Mouse (Mus musculus): ENCODE measurements around the gene Gab1. TPM values are rescaled to one million over a fixed set of nuclear protein-coding genes. Genes with fewer than 3 reads are reported as not detected.

Gene Gab1
- polyA plus RNA-seq, 1 experiment: 0.24 TPM

DNA sequence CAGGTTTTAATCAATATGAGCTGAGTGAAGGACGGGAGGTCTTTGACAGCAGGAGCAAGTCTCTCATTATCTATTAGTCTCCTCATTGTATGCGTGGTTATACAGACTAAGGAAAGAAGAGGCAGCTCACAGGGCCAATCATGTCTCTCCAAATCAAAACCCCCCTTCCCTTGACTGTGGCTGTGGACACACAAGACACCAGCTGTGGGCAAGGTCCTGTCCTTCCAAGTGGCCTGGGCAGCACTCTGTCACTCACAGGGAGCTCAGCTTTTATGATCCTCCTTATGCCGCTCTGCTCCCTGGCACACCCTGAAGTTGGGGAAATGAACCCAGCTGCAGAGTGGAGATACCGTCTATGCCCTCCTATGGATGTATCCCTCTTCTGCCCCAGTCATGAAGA, 55.2 kb downstream of the Gab1 start:
- Histone ChIP-seq H3K27me3 (ENCODE audit: control insufficient read depth) (no peaks in the 10 kb centered on the region), H3K4me3 (replicated peaks) (no peak overlapping the region), H3K4me1 (ENCODE audit: control insufficient read depth) (peaks cover 3% of the 10 kb centered on the region; the same call in 1 of the 2 replicates), H3K9me3 (ENCODE audit: control insufficient read depth, low read length) (no peaks in the 10 kb centered on the region), H3K36me3 (ENCODE audit: control insufficient read depth) (peaks cover 73% of the 10 kb centered on the region)
- TF ChIP-seq GATA1 (IDR thresholded peaks at IDR 0.05; ENCODE audit: low read length): no peak
- no peak for TF ChIP-seq TAL1 (IDR thresholded peaks at IDR 0.05; ENCODE audit: low read length)

DNA sequence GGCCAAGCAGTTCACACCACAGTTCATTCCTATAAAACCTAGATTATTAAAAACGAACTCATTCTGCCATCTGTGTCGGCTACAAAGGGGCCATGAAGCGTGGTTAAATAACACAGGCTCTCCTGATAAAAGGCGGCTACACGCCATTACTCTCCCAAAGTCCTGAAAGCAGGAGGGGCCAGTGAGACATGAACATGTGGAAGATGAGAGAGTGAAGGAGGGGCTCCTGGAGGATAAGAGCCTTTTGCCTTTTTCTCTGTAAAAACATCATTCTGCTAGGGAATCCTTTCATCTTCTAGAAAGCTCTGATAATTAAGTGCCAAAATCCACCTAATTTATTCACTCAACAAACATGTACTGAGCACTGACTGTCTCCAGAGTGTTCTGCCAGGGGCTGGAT, 55.9 kb downstream of the Gab1 start:
- TF ChIP-seq TAL1 (IDR thresholded peaks at IDR 0.05; ENCODE audit: low read length): no peak
- peaks cover 3% of the 10 kb centered on the region; the same call in 1 of the 2 replicates for H3K4me1 ChIP-seq (ENCODE audit: control insufficient read depth)
- no peaks in the 10 kb centered on the region for H3K9me3 ChIP-seq (ENCODE audit: control insufficient read depth, low read length)
- no peaks in the 10 kb centered on the region for H3K27me3 ChIP-seq (ENCODE audit: control insufficient read depth)
- no peak overlapping the region for H3K4me3 ChIP-seq (replicated peaks)
- H3K36me3 ChIP-seq (ENCODE audit: control insufficient read depth): peaks cover 76% of the 10 kb centered on the region

DNA sequence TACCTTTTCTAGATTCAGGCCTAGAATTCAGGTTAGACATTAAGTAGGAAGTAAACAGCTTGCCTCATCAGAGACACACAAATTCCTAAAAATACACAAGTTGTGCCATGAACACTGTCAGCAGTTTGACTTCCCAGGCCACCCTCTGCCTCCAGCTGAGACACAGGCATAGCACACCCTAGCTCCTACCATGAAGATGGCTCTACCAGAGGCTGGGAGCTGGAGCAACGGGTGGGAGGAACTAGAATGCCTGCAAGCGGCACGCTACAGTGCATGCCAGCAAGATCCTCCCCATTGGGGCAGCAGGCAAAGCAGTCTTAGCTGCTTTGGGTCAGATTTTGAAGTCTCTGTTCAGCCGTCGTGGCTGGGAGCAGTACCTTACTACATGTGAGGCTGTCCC, 57.1 kb downstream of the Gab1 start:
- TF ChIP-seq GATA1 (IDR thresholded peaks at IDR 0.05; ENCODE audit: low read length): no peak
- TF ChIP-seq TAL1 (IDR thresholded peaks at IDR 0.05; ENCODE audit: low read length): no peak
- H3K9me3 ChIP-seq (ENCODE audit: control insufficient read depth, low read length): no peaks in the 10 kb centered on the region
- H3K27me3 ChIP-seq (ENCODE audit: control insufficient read depth): no peaks in the 10 kb centered on the region
- H3K4me3 ChIP-seq (replicated peaks): no peak overlapping the region
- peaks cover 84% of the 10 kb centered on the region for H3K36me3 ChIP-seq (ENCODE audit: control insufficient read depth)
- H3K4me1 ChIP-seq (ENCODE audit: control insufficient read depth): peaks cover 3% of the 10 kb centered on the region; the same call in 1 of the 2 replicates

DNA sequence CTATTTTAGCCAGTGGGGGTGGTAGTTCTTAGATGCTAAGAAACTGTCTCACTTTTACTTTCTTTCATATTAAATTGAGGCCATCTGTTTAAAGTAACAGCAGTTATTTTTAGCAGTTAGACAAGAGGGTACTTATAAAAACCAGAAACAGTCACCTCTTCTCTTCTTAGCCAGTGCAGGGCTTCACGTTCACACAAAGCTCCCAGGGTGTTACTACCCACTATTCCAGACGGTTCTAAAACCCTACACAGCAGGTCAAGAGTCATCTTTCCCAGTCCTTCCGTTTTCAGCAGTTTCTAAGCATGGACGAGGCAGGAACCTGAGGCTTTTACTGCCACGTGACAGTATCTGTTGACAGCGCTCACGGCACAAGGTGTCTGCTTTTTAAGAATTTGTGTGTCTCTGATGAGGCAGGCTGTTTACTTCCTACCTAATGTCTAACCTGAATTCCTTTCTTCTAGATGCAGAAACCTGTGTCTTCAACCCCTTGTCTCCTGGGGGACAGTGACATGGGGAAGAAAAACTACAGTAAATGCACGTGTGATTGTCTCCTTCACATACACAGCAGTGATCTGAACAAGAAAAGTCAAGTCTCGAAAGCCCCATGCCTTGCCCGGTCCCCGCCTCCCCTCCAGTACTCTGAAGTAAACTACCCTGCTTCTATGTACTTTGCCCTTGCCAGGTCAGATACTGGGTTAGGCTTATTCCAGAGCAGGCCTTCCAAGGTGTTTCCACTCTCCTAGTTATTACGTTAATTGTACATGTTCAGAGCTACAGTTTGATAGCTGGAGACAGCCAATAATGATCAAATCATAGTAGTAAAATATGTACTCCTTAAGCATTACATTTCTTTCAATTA, 58.7 kb downstream of the Gab1 start:
- TF ChIP-seq TAL1 (IDR thresholded peaks at IDR 0.05; ENCODE audit: low read length) (no peak), GATA1 (IDR thresholded peaks at IDR 0.05; ENCODE audit: low read length) (no peak)
- Histone ChIP-seq H3K4me1 (ENCODE audit: control insufficient read depth) (peaks cover 3% of the 10 kb centered on the region; the same call in 1 of the 2 replicates), H3K9me3 (ENCODE audit: control insufficient read depth, low read length) (no peaks in the 10 kb centered on the region), H3K4me3 (replicated peaks) (no peak overlapping the region), H3K27me3 (ENCODE audit: control insufficient read depth) (no peaks in the 10 kb centered on the region), H3K36me3 (ENCODE audit: control insufficient read depth) (peaks cover 83% of the 10 kb centered on the region)

DNA sequence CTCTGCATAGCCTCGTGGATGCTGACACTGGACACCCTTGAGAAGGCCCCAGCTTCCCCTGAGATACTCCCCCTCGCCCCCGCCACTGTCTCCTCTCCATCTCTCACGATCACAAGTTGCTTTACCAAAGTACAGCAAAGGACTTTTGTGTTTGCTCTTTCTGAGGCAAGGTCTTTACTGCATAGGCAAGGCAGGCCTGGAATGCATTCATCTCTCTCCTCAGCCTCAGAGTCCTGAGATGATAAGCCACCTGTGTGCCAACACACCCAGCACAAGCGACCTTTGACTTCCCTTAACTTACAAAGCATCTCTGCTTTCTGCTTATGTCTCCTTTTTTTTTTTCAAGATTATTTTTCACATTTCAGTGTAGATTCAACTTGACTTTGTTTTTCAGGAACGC, 61.3 kb downstream of the Gab1 start:
- Histone ChIP-seq H3K4me3 (replicated peaks) (no peak overlapping the region), H3K27me3 (ENCODE audit: control insufficient read depth) (no peaks in the 10 kb centered on the region), H3K36me3 (ENCODE audit: control insufficient read depth) (peaks cover 71% of the 10 kb centered on the region), H3K4me1 (ENCODE audit: control insufficient read depth) (no peaks in the 10 kb centered on the region; the same call in 1 of the 2 replicates), H3K9me3 (ENCODE audit: control insufficient read depth, low read length) (no peaks in the 10 kb centered on the region)
- TF ChIP-seq GATA1 (IDR thresholded peaks at IDR 0.05; ENCODE audit: low read length) (no peak), TAL1 (IDR thresholded peaks at IDR 0.05; ENCODE audit: low read length) (no peak)

DNA sequence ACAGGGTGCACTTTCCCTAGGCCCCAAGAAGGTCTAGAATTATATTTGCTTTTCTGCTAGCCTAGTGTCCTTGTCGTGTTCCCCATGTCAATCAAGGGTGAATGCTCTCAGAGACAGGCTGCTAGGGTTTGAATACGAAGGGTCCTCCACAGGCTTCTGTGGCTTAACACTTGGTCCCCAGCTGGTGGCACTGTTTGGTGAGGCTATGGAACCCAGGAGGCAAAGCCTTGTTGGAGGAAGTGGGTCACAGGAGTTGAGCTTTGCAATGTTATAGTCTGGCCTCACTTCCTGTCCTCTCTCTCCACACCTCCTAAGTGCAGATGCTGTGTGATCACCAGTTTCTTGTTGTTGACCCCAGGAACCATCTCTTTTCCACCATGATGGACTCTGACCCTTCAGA, 63.3 kb downstream of the Gab1 start:
- Histone ChIP-seq H3K9me3 (ENCODE audit: control insufficient read depth, low read length) (no peaks in the 10 kb centered on the region), H3K4me3 (replicated peaks) (no peak overlapping the region), H3K4me1 (ENCODE audit: control insufficient read depth) (no peaks in the 10 kb centered on the region; the same call in 1 of the 2 replicates), H3K27me3 (ENCODE audit: control insufficient read depth) (no peaks in the 10 kb centered on the region), H3K36me3 (ENCODE audit: control insufficient read depth) (peaks cover 65% of the 10 kb centered on the region)
- no peak for TF ChIP-seq GATA1 (IDR thresholded peaks at IDR 0.05; ENCODE audit: low read length)
- no peak for TF ChIP-seq TAL1 (IDR thresholded peaks at IDR 0.05; ENCODE audit: low read length)

DNA sequence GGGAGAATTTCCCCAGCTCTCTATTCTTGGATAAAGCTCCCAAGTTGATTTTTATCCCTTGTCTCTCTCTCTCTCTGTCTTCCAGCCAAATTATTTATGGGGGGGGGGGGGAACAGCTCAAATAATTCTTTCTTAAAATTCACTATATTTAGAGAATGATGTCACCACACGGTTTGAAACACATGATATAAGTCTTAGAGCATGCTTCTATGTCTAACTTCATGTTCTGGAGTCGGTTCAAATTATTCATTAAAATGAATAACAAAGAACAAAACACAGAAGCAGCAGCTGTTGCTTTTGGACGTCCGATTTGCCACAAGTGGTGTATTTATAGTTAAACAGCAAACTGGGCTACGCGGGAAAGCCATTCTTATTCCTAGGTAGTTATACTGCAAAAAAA, 65.1 kb downstream of the Gab1 start:
- Histone ChIP-seq H3K4me3 (replicated peaks) (no peak overlapping the region), H3K9me3 (ENCODE audit: control insufficient read depth, low read length) (no peaks in the 10 kb centered on the region), H3K36me3 (ENCODE audit: control insufficient read depth) (peaks cover 70% of the 10 kb centered on the region), H3K27me3 (ENCODE audit: control insufficient read depth) (no peaks in the 10 kb centered on the region), H3K4me1 (ENCODE audit: control insufficient read depth) (no peaks in the 10 kb centered on the region; the same call in 1 of the 2 replicates)
- TF ChIP-seq TAL1 (IDR thresholded peaks at IDR 0.05; ENCODE audit: low read length): no peak
- no peak for TF ChIP-seq GATA1 (IDR thresholded peaks at IDR 0.05; ENCODE audit: low read length)

DNA sequence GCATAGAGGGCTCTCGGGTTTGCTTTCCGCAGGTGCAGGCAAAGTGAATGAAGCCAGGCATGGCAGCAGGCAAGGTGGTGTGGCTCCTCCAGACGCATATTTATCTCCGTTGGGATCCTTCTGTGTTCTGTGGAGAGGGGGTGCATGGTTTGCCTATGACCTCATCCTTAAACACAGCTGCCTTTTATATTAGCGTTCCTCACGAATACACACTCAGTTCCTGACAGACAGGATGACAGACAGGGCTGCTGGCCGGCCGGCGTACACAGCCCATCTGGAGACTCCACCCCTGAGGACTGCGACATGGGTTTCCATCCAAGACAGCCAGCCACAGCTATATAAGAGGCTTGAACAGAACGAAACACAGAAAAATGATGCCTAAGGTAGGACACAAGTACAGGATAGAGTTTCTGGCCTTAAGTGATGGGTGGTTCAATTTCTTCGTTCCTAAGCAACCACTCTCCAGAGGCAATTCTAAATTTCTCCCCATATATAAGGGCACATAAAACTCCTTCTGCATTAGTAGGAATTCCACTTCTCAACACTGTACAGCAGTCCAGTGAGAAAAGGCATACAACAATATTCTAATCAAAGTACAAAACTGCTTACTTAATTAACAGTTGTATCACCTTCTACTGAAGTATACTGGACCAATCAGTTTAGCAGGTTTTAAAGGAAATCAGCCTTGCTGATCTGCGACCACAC, 66.1 kb downstream of the Gab1 start:
- Histone ChIP-seq H3K36me3 (ENCODE audit: control insufficient read depth) (peaks cover 67% of the 10 kb centered on the region), H3K4me3 (replicated peaks) (no peak overlapping the region), H3K27me3 (ENCODE audit: control insufficient read depth) (no peaks in the 10 kb centered on the region), H3K9me3 (ENCODE audit: control insufficient read depth, low read length) (no peaks in the 10 kb centered on the region), H3K4me1 (ENCODE audit: control insufficient read depth) (no peaks in the 10 kb centered on the region; the same call in 1 of the 2 replicates)
- TF ChIP-seq TAL1 (IDR thresholded peaks at IDR 0.05; ENCODE audit: low read length) (no peak), GATA1 (IDR thresholded peaks at IDR 0.05; ENCODE audit: low read length) (no peak)

DNA sequence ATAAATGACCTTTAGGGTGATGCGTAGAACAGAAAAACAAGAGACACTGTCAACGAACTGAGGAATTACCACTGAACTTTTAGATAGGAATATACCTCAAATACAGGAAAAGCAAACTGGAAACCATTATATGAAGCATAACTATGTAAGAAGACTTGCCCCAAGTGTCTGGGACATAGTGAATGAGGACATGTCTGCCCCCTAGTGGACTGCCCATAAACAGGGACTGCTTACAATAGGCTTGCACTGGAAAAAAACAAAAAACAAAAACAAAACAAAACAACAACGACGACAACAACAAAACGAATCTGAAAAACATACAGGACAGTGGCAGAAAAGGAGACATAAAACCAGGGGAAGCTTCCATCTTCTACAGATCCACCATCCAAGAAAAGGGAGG, 66.9 kb downstream of the Gab1 start:
- TF ChIP-seq GATA1 (IDR thresholded peaks at IDR 0.05; ENCODE audit: low read length) (no peak), TAL1 (IDR thresholded peaks at IDR 0.05; ENCODE audit: low read length) (no peak)
- Histone ChIP-seq H3K27me3 (ENCODE audit: control insufficient read depth) (no peaks in the 10 kb centered on the region), H3K36me3 (ENCODE audit: control insufficient read depth) (peaks cover 67% of the 10 kb centered on the region), H3K4me3 (replicated peaks) (no peak overlapping the region), H3K4me1 (ENCODE audit: control insufficient read depth) (peaks cover 2% of the 10 kb centered on the region; the same call in 1 of the 2 replicates), H3K9me3 (ENCODE audit: control insufficient read depth, low read length) (no peaks in the 10 kb centered on the region)

Data from erythroblast, embryonic 14.5 days (primary cell).